Mouse (Mus musculus) right cerebral cortex, postnatal 14 days (tissue): ENCODE results near the gene Sh3d21.

Experiments
- DNase-seq: peaks from one replicate; pipeline ENCODE4 v3.0.0; 2022

The Sh3d21 gene

DNA sequence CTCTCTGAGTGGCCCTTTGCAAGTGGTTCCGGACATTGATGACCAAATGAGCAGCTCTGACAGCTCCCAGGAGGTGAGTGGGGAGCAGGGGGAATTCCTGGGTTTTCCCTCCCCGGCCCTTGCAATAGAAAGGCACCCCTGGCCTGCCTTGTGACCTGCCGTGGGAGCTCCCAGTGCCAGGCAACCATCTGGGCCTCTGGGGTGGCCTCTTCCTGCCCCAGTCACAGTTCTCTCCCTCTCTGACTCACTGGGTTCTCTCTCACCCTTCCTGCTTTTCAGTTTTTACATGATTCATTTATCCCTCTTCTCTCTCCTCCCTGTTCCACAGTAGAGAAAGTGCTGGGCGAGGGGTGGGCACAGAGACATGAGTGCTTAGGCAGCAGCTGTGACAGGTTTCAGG is 25.5 kb downstream of the Sh3d21 start:
- no peak for DNase-seq

DNA sequence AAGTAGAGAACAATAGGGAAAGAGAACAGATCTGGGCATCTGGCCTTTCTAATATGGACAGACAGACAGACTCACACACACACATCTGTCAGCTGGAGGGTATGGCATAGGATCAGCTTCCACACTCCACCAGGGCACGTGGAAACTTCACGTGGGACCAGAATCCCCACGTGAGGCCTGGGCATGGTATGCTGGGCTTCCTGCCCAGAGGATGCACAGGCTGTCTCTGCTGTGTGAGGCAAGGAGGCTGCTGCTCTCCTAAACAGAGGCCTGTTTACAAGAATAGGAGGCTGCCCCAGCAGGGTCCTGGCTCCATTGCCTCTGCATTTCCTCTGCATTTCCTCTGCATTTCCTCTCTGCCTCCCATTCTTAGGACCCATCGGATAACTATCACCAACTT is 28.7 kb downstream of the Sh3d21 start:
- DNase-seq = no peak

DNA sequence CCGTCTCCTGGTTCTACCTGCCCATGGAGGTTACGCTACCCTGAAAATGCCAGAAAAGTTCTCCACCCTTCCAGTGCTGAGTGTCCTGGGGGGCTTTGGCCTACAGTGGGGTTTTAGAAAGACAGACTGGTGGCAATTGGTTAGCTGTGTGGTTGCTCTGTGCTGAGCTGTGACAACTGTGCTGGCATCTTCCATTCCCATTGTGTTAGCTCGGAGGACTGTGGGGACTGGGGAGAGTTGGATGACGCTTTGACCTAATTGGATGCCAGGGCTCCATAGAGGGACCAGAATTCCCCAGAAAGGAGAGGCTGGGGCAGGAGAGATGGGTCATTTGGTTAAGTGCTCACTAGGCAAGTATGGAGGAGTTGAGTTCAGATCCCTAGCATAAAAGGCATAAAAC is 29.1 kb downstream of the Sh3d21 start:
- no peak for DNase-seq

DNA sequence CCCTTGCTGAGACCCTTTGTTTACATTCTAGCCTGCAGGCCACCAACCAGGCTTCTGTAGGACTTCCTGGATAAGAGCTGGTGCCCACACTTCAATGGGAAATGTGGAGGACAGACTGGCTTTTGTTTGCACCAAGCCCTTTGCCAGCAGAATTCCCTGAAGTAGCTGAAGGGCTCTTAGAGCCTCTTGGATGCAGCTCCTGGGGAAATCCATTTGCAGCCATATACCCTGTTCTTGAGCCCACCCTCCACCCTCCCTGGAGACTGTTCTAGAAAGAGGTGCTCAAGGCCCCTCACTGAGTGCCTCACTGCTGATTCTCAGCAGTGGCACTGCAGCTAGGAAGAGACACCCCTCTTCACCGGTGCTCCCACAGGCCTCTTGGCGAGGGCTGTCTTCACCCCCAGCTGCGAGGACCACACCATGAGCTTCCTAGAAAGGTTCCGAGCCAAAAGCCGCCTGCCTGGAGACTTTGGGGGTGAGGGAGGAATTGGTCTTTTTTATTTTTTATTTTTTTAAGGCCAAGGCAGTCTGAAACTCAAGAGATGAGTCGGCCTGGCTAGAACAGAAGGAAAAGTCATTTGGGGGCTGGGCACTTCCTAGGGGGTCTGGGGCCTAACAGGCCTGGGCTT is 30.5 kb downstream of the Sh3d21 start:
- no peak for DNase-seq

DNA sequence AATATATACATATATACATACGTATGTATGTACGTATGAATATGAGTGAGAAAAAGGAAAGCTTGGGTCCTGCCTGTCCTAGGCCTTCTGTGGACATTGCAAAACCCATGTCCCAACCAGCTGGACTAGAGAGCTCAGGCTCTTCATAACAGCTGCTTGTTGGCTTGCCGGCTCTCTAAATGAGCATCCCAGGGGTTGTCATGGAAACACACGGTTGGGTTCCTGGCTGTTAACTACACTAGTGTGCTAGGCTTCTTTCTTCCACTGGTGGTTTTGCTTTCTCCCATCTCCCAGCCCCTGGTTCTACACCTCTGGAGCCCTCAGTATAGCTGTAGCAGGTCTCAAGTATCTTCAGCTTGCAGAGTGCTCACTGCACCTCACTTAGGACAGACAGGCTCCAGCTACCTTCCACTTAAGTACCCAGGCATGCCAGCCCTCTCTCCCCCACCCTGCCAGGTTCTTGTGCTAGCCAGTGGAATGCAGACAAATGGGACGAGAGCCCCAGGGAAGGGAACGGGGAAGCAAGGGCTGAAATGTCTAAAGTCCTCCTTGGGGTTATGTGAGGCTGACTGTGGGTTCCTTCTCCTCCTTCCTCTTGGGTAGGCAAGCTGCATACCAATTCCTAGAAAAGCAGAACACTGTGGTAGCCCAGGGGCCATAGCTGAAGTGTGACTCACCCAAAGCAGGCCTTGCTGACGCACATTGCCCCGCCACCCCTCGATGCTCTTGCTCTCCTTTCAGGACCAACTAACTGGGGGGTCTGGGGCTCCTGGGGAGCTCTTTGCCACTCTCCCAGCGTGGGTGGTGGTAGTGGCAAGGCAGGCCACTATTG is 31.8 kb downstream of the Sh3d21 start:
- peak; percentile 57 for DNase-seq

DNA sequence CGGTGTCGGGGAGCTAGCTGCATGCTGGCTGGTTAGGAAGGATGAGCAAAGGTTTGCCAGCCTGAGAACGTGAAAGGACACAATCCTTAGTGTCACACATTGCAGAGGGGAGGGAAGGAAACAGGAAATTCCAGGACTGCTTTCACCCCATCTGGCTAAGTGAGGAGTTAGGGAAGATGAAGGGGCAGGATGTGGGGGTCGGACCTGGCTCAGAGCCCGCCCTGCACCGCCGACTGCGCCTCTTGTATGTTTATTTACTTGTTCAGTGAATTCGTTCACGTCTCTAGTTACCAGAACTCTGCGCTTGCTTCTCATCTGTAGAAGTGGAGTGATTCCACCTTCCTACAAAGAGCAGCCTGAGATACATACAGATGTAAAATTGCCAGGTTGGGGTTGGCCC is 32.8 kb downstream of the Sh3d21 start:
- DNase-seq = no peak

DNA sequence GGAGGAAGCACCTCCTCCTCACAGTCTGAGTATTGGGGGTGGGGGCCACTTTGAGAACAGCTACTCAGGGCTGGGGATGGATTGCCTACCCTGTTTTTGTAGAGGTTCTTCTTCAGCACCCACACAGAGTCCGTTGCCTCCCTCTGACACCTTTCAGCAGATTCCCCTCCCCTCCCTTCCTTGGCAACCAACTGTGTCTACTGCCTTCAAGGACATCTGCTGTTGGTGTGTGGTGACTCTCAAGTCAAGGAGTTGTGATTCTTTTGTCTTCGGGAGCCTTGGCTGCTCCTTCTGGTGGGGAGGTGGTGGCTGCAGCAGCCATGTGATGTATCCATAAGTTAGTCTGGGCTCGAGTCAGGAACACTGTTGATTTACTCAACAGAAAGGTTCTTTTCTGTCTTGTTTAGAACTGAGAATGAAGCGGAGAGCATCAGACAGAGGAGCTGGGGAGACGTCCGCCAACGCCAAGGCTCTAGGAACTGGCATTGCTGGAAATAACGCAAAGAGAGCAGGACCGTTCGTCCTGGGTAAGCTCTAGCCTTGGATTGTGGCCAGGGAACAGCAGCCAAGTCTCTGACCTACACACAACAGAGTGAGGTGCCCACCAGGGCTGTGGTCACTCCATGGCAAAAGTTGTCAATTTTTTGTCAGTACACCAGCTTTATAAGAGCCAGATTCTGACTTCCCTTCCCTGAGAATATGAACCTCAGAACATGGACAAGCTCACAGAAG is 39.8 kb downstream of the Sh3d21 start:
- DNase-seq = no peak

DNA sequence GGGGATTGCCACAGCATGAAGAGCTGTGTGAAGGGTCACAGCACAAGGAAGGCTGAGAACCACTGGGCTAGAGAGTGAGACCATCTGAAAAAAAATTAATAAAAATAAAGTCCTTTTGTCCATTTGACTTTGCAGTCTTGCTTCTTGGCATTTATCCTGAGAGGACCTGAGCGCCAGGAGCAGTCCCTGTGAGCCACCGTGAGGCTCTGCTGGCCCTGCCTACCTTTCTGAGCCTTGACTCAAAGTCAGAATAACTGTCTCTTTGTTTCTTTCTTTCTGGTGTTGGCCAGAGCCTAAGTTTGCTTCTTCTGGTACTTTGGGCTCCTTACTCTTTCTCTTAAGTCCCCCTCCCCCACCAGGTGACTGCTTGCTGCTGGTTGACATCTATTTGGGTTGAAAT is 42.8 kb downstream of the Sh3d21 start:
- no peak for DNase-seq

DNA sequence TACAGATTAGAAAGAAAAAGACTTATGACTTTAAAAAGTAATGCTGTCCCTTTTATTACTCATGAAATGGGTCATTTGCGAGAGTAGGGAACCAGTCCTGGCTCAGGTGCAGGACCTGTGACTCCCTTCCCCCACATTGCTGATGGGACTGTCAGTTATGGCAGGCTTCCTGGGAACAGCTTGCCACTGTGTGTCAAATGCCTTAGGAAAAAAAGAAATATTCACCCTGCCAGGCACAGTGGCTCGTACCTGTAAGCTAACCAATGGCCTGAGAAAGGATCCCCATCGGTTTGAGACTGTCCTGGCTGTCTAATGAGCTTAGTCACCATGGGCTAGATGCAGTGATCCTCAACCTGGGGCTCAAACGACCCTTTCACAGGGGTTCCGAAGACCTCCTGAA is 43.2 kb downstream of the Sh3d21 start:
- DNase-seq = no peak

DNA sequence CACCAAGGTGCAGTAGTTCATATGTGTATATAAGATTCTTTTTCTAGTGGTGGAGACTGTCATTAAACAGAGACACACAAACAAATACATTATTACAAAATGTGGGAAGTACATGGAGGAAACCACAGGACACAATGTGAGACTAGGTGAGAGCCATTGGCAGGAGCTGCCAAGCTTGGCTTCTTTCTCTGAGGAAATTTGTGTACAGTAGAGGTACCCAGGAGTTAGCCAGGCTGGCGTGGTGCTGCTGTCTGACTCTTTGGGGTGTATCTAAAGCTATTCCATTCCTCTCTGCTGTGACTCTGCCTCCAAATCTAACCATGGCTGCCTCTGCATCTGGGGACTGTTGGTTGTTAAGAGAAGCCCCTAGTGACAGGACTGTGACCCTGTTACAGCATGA is 44.2 kb downstream of the Sh3d21 start:
- DNase-seq = no peak

DNA sequence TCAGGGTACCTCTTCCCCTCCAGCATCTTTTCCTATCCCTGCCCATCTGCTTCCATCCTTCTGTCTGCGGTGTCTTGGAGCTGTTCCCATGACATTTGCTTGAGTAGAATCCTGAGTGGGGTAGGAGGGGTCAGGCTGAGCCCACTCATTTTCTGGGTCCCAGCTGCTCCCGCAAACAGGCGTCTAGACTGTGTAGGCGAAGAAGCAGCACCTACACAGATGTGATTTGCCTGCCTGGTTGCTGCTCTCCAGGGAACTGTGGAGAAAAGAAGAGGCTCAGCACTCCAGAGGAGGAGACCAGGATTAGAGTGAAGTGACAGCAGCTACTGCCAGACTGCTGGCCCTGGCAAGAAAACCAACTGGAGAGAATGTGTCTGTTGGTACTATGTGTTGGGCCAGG is 44.6 kb downstream of the Sh3d21 start:
- DNase-seq = peak; percentile 49

DNA sequence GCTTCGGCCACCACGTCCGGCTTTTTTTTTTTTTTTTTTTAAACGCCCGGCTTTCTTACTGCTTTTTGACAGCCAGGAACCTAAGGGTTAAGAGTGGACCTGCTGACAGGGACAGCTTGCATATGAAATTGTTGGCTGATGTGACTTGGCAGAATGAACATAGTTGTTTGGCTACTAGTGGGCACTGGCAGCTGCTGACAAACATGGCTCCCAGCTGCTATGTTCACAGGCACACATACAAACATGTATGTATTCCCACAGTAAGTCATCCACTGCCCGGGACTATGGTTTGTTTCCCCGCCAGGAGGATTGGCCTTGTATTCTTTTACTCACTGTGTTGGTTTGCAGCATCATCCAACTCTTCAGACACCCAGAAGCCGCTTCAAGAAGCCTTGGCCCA is 46.2 kb downstream of the Sh3d21 start:
- DNase-seq = no peak

DNA sequence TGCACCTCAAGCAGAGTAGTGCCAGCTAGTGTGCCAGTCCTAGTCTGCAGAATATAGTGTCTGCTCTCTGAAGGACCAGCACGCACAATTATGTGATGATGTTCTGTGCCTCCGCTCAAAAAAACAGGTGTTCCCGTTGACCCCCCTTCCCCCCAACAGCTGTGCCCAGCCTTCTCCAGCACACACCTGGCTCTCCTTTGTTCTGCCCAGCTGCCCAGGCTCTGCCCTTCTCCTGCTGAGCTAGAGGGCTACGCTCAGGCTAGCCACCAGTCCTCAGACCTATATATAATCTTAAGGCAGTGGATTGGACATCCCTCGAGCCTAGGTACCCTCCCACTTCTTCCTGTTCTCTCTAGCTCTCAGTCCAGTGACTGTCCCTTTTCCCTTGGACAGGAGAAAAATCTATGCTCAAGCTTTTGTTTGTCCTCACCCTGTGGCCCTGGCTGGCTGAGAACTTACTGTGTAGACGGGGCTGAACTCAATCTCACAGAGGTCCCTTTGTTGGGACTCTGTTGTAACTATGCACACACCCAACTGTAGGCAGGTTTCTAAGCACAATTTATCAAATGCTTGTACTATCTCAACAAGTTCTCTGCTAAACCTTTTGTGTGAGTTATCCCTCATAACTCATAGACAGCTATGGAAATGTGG is 47.3 kb downstream of the Sh3d21 start:
- no peak for DNase-seq

DNA sequence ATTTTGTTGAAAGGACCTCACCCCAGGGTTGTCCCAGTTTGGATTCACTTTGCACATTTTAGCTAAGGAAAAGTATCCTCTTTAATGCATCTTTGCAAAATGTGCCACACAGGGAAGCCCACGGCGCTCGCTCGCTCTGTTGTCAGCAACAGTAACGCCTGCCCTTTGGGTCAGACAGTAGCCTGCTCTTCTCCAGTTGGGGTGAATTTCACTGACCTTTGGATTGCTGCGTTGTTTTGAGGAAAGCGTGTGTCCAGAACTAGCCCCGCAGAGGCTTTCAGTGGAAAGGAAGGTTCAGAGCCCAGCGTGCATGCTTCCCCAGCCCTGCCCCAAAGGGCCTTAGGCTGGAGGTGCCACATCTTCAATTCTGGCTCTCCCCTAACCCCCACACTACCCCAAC is 47.9 kb downstream of the Sh3d21 start:
- no peak for DNase-seq

DNA sequence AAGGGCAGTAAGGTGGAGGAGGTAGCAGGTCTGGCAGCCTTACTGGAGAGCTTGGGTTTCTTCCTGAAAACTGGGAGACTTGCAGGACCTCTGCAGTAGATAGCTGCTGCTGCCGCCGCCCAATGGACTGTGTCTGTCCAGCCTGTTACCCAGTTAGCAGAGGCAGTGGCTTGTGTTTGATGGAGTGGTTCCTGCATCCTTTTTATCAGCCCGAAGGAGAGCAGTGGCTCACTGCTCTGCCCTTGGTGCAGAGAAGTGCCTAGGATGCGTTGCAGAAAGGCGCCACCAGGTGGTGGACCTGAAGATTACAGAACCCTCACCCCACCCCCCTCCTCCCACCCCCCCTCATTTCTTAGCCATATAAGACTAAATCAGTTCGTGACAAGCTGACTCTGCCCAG is 49.3 kb downstream of the Sh3d21 start:
- DNase-seq = peak; percentile 50

DNA sequence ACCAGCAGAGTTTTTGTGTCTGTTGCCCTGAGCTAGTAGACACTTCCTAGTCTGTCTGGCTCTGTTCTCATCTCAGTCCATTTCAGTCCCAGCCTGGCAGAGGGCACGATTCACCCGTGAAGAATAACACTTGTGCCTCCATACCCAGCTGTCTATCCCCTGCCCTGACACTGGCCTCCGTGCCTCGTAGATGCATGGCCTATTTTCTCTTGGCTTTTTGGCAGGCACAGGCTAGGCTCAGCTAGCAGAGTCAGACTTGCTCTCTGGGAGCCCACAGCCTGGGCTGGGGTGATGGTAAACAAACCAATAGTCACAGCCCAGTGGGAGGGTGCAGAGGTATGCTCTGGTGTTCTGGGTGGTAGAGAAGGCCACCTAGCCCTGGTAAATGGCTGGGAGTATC is 50.0 kb downstream of the Sh3d21 start:
- no peak for DNase-seq

DNA sequence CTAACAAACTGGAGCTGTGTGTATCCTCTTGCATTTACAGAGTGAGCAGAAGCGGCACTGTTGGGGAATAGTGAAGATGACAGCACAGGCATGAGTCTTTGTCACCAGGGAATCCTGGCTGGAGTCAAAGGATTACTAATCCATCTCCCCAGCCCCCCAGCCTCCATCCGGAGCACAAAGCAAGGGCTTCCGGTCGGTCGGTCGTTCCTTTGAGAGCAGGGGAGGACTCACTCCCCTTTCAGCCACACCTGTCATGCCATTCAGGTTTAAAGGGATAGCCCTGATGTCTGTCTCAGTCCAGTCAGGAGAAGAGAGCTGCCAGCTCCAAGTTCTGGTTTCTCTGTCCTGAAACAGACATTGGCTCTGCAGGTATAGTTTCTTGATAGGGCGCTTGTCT is 52.1 kb downstream of the Sh3d21 start:
- no peak for DNase-seq

DNA sequence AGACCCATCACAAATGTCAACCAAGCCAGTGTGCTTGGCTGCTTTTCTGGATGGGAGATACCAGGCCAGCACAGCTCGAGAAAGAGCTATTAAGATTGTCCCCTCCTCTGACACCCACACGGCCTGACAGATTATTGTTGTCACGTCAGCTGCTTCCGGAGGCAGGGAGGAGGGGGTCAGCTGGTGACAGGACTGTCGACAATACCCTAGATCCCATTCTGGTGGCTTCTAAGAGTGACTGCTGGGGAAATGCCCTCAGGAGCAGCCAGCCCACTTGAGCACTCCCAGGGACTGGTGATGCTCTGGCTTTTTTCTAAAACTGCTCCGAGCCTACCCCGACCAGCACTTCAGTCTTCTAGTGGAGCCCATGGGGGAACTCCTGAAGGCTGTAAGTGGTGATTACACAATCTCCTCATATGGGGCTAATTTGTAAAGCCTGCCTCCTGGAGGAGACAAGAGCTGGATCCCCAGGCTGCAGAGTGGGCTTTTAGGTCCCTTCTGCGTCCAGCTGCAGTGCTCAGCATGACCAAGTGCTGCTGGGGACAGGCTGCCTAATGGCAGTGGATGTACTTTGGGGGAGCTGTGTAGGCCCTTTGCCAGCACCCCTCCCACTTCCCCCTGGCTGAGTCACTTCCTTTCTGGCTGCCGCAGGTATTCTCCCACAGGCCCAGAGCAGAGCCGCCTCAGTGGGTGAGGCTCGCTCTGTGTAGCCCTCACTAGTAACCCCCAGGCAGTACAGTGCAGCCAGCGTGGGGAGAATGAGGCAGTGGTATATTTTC is 52.7 kb downstream of the Sh3d21 start:
- DNase-seq = peak; percentile 52

DNA sequence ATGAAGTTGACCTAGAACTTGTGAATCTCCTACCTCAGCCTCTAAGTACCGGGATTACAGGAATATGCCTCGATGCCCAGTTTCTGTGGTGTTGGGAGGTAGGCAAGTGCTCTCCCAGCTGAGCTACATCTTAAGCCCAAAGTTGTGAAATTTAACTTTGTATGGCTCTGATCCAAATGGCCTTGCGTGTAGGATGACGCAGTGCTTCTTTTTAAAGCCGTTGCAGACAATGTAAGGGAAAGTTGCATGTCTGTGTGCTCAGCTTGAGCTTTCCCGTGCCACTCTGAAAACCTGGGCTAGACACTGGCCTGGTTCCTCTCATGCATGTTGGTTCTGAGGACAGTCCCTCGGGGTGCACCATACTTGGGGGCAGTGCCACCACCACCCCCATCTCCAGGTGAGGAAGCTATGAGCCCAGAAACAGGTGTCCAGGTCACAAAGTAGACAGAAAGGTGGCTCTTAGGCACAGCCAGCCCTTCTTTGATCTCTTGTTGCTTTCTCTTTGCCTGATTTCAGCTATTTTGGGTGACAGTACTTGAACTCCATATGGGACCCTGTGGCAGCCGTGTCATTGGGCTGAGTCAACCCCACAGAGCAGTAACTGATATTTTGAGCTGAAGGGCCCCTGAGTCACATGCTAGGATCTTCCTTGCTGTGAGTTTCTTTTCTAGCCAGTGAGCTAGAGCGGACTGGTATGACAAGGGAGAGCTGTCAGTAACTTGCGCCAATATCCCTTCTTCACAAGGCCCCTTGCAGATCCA is 53.5 kb downstream of the Sh3d21 start:
- DNase-seq = no peak

DNA sequence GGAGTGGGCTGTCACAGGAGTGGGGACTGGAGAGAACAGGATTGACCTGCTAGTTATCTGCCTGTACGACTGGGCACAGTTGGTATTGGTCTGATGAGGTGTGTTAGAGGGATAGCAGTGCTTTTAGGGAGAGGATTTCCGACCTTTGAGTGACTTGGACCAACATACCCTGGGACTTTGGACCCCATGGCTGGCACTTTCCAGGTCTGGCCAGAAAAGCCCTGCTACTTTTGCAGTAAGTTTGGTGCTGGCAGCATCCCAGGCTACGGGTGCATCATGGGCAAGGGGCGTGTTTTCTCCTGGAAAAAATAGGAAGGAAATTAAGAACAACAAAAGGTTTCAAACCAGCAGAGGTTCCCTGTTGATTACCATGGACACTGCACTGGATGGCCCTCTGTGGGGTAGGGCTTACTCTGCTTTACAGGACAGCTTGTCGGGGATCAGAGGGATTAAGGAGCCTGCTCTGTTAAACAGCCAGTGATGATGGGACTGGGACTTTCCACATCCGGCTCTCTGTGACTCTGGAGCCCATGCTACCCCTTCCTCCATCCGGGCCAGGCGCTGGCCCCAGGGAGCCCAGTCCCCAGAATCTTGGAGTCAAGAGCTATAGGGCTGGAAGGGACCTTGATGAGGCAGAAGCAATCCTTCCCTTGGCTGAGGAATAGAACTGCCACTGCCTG is 55.1 kb downstream of the Sh3d21 start:
- no peak for DNase-seq

DNA sequence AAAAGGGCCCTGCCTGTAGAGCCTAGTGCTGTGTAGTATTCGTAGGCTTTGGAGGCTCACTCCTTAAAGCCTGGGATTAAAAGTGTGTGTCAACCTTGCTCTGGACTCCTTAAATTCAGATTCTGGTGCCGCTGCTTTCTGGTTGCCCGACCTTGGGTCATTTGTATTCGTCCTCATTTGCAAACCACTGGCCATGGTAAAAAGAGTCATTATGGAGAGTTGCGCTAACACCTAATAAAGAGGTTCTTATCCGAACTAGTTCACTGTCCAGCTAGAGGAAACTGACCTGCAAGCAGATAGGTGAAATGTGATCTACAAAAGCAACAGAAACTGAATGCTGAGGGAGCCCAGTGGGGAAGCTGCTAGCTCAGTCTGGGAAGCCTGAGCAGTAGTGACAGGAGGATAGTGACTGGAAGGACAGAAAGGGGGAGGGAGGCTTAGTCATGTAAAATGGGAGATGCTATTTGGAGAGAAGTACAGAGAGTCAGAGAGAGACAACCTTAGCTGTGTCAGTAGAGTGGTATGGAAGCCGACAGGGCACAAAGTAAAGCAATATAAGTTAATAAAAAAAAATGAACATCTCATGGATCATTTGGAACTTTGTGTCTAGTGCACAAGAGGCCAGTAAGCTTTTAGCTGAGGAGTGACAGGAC is 58.0 kb downstream of the Sh3d21 start:
- no peak for DNase-seq
